Mouse (Mus musculus) intestine, embryonic 14.5 days (tissue): ENCODE measurements around the gene Lmod1. TPM values are rescaled to one million over a fixed set of nuclear protein-coding genes. Genes with fewer than 3 reads are reported as not detected.

Source experiments
- ATAC-seq: fragments of 200-750 bp; cut with Nextera tagmentation; replicated peaks from 2 replicates; pipeline ENCODE4 v1.8.0; 2017; ENCODE audit warnings: low read depth, moderate number of reproducible peaks, moderate TSS enrichment, moderate library complexity; ENCODE audit not compliant: low FRiP score, low TSS enrichment
- DNase-seq: peaks from one replicate; pipeline ENCODE4 v3.0.0-alpha.2; 2018; ENCODE audit warnings: low spot score
- H3K27ac ChIP-seq: fragments of 300-500 bp; sonication (generic); 2 replicates; pipeline ENCODE4 v1.5.1; 2014; ENCODE audit warnings: low read depth, mild to moderate bottlenecking, control low read depth
- H3K27me3 ChIP-seq: fragments of 300-500 bp; sonication (generic); replicated peaks from 2 replicates; pipeline ENCODE4 v1.6.1; 2014; ENCODE audit warnings: low read length, control low read depth; ENCODE audit not compliant: control insufficient read depth, insufficient read depth
- H3K36me3 ChIP-seq: fragments of 300-500 bp; sonication (generic); 2 replicates; pipeline ENCODE4 v1.6.1; 2014; ENCODE audit warnings: low read length, control low read depth; ENCODE audit not compliant: control insufficient read depth, insufficient read depth
- H3K4me1 ChIP-seq: fragments of 300-500 bp; sonication (generic); replicated peaks from 2 replicates; pipeline ENCODE4 v1.6.1; 2014; ENCODE audit warnings: low read length, control low read depth, mixed read lengths; ENCODE audit not compliant: control insufficient read depth, insufficient read depth
- H3K4me2 ChIP-seq: fragments of 300-500 bp; sonication (generic); 2 replicates; pipeline ENCODE4 v1.6.1; 2014; ENCODE audit warnings: low read length
- H3K4me3 ChIP-seq: fragments of 300-500 bp; sonication (generic); 2 replicates; pipeline ENCODE4 v1.5.1; 2014; ENCODE audit warnings: low read depth, low read length, control low read depth, mixed read lengths
- H3K9ac ChIP-seq: fragments of 300-500 bp; sonication (generic); 2 replicates; pipeline ENCODE4 v1.6.1; 2014; ENCODE audit warnings: mild to moderate bottlenecking, low read length
- H3K9me3 ChIP-seq: fragments of 300-500 bp; sonication (generic); 2 replicates; pipeline ENCODE4 v1.6.1; 2016; ENCODE audit warnings: low read length, control low read depth; ENCODE audit not compliant: control insufficient read depth
- WGBS: fragments of 180-500 bp; shearing (Covaris S2); extraction: QIAGEN DNeasy Blood & Tissue Kit; methylation state at CpG from one replicate; pipeline ENCODE4 v1.1.7; 2014; 5-methylcytosine and 5-hydroxymethylcytosine counted together
- polyA plus RNA-seq: library from polyadenylated mRNA; unstranded; fragments of >200 nt; fragmentation: Nextera tagmentation; extraction: Ambion mirVana; gene quantifications from 2 replicates; pipeline ENCODE4 v1.2.1, GENCODE M21; 2014

Lmod1 gene
- polyA plus RNA-seq, 1 experiment from 2014 or later: 10.1 TPM

DNA sequence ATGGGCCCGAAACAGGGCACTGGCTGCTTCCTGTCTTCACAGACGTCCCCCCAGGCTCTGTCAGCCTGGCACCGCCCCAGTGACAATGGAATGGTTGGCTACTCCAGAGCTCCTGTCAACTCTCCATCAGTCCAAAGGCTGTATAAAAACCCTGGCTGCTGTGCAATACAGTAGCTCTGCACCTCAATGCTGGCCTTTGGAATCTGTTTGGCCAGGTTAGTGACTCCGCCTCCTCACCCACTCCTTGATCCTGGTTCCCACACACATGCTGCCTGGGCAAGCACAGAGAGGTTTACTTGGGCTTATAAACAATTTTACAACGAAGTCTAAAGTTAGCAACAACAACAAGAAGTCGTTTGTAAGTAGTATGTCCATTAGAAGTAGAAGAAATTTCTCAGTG is 13.3 kb upstream of the Lmod1 start:
- H3K4me1 ChIP-seq: peaks cover 18% of the 10 kb centered on the region
- DNase-seq (no peak), ATAC-seq (no peak)
- peaks cover 35% of the 10 kb centered on the region for H3K36me3 ChIP-seq
- H3K9me3 ChIP-seq: no peaks in the 10 kb centered on the region
- H3K4me3 ChIP-seq: no peak overlapping the region
- H3K9ac ChIP-seq: no peak overlapping the region
- no peak overlapping the region for H3K4me2 ChIP-seq
- 67% methylated on average over 6 of the region's 6 CpGs for WGBS
- H3K27me3 ChIP-seq: no peaks in the 10 kb centered on the region
- H3K27ac ChIP-seq: no peak overlapping the region

DNA sequence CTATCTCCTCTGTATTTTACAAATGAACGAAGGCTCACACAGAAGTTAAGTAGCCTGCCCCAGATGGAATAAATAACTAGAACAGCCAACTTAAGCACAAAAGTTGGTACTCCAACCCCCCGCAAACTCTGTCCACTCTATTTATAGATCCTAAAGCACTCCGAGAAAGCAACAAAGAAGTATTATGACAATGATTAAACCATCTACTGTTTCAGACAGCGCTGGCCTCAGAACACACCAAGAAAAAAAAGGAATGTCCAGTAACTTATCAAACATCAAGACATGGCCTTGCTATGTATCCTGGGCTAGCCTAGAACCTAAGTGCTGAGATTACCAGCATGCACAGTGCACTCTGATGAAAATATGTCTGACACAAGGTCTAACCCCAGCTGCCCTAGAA is 12.4 kb upstream of the Lmod1 start:
- Histone ChIP-seq H3K27ac (no peak overlapping the region), H3K9me3 (no peaks in the 10 kb centered on the region), H3K4me3 (peak overlapping the region; percentile 99), H3K4me1 (peaks cover 18% of the 10 kb centered on the region), H3K27me3 (no peaks in the 10 kb centered on the region), H3K36me3 (peaks cover 27% of the 10 kb centered on the region), H3K4me2 (peak overlapping the region; percentile 94), H3K9ac (no peak overlapping the region; the same call in 1 of the 2 replicates)
- WGBS: 81% methylated on average over 4 of the region's 4 CpGs
- DNase-seq (no peak), ATAC-seq (no peak)

DNA sequence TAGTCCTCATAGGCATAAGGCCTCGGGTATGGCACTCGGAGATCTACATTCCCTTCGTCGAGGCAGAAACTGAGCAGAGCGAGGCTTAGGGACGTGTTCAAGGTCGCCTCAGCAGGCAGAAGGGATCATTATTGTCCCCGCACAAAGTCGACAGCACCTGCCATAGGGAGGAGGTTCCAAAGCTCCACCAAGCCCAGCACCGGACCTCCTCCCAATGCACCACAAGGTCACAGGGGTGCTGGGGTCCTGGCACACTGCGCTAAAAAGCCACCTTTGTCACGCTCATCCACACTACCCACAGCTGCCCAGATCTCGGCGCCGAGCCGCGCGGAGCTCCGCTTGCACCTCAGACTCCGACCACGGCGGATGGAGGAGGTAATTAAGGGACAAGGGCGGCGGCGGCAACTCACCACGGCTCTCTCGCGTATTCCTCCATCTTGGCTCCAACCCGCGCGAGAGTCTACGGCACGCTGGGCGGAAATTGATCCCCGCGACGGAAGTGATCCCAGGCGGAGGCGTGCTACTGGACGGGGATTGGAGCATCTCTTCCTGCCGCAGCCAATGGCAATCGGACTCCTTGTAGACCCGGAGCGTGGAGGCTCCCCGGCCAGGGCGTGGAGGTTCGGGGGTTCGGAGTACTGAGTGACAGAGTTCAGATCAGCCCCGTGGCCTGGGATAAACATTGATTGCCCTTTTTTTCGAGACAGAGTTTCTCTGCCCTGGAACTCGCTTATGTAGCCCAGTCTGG is 11.1 kb upstream of the Lmod1 start, which contains the start of gene Timm17a:
Gene Timm17a, minus strand, starts transcription at position 495 of the 748 bp plus-strand sequence.
- peak; percentile 92 for DNase-seq
- Histone ChIP-seq H3K27ac (peak within 1 kb of the TSS; percentile 85), H3K4me3 (peak within 1 kb of the TSS; percentile 99), H3K4me1 (peaks cover 18% of the 10 kb centered on the region), H3K4me2 (peak within 1 kb of the TSS; percentile 94), H3K36me3 (peaks cover 15% of the 10 kb centered on the region), H3K9ac (peak within 1 kb of the TSS; percentile 99), H3K9me3 (no peaks in the 10 kb centered on the region), H3K27me3 (no peaks in the 10 kb centered on the region)
- WGBS: under 1% methylated on average over 51 of the region's 51 CpGs
- peak; percentile 97 for ATAC-seq

DNA sequence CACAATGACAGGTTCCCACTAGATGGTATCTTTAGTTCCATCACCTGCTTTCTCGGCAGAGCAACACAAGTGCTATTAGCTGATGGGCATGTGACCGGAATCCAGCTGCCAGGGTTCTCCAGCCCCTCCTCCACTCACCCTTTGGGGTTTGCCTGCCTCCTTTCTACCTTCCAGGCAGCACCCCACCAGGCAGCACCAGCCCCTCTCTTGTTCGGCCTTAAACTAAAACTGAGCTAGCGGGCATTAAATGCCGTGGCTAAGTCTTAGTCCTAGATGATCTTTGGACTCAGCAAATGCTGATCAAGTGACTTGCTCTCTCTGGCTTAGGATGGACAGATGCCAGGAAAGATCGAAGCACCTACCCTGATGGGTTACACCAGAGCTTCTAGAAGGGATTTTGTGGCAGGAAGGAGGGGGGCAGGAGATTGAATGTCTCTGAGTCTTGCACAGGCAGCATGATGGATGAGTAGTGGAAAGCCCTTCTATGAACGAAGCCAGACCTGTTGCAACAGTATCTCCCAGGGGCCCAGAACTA is 1.2 kb upstream of the Lmod1 start:
- Histone ChIP-seq H3K4me2 (no peak overlapping the region; the same call in 1 of the 2 replicates), H3K4me3 (no peak overlapping the region), H3K27me3 (no peaks in the 10 kb centered on the region), H3K9me3 (no peaks in the 10 kb centered on the region), H3K27ac (peak overlapping the region; percentile 71; the same call in 1 of the 2 replicates), H3K4me1 (0 out of 2 replicates have a peak, but pooled peaks cover 3% of the 10 kb centered on the region), H3K9ac (no peak overlapping the region), H3K36me3 (no peaks in the 10 kb centered on the region)
- DNase-seq: no peak
- 73% methylated on average over 7 of the region's 7 CpGs for WGBS
- no peak for ATAC-seq

DNA sequence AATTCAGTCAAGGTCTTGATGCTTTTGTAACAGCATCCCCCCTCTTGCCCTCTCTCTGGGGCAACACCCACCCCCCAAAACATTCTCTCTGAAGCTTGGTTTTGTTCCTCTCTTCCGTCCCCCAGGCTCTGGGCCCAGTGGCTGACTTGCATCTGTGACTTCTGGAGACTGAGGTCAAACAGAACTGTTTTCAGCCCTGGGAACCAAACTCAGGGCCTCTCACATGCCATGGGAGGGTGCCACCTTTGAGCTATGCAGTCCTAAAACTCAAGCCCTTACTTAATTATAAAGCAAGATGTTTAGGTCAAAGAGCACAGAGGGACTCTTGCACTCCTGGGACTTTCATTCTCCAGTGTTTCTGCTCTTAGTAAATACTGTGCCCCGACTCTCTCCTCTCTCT is 1.3 kb downstream of the Lmod1 start:
- 77% methylated on average over 2 of the region's 2 CpGs for WGBS
- no peak for ATAC-seq
- H3K27me3 ChIP-seq: no peaks in the 10 kb centered on the region
- H3K9ac ChIP-seq: peak overlapping the region; percentile 52; the same call in 1 of the 2 replicates
- H3K9me3 ChIP-seq: no peaks in the 10 kb centered on the region
- H3K27ac ChIP-seq: no peak overlapping the region
- H3K36me3 ChIP-seq: no peaks in the 10 kb centered on the region
- H3K4me1 ChIP-seq: 0 out of 2 replicates have a peak, but pooled peaks cover 3% of the 10 kb centered on the region
- H3K4me3 ChIP-seq: peak overlapping the region; percentile 32
- no peak for DNase-seq
- peak overlapping the region; percentile 40 for H3K4me2 ChIP-seq

DNA sequence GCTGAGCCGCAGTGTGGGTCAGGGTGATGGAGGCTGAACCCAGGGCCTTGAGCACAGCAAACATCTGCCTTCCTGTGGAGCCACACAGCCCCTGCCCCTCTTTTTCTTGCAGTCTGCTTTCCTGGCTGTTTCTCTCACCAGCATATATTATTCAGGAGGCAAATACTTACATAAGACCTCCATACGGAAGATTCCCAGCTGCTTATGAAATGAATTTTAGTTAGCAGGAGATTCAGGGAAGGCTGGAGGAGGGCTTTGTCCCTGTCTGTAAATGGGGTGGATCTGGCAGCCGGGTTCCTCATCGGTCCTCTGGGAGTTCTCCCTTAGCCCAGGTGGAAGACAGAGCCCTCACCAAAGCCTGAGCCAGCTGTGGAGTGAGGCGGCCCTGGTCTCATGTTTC is 3.8 kb downstream of the Lmod1 start:
- Histone ChIP-seq H3K27ac (no peak overlapping the region), H3K4me2 (no peak overlapping the region), H3K4me3 (no peak overlapping the region), H3K9ac (no peak overlapping the region), H3K27me3 (no peaks in the 10 kb centered on the region), H3K4me1 (0 out of 2 replicates have a peak, but pooled peaks cover 3% of the 10 kb centered on the region), H3K36me3 (no peaks in the 10 kb centered on the region), H3K9me3 (no peaks in the 10 kb centered on the region)
- no peak for DNase-seq
- no peak for ATAC-seq
- WGBS: 51% methylated on average over 5 of the region's 5 CpGs

DNA sequence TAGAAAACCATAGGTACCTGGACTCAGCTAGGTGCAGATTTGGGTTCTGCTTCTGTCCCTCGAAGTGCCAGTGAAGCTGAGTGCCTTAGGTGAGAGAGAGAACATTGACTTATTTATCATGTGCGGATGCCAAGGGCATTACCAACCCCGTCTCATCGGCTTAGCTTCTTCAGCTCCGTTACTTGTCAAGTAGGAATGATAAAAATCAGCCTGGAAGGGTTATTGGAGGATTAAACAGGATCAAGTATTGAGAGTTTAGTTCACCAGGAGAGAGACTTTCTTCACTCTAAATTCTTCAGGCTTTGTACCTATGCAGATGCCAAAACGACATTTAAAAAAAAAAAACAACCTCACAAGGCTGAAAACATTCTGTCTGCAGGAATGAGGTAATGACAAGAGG is 6.0 kb downstream of the Lmod1 start:
- DNase-seq (no peak), ATAC-seq (no peak)
- H3K4me2 ChIP-seq: no peak overlapping the region
- H3K4me1 ChIP-seq: 0 out of 2 replicates have a peak, but pooled peaks cover 3% of the 10 kb centered on the region
- no peak overlapping the region for H3K4me3 ChIP-seq
- 58% methylated on average over 6 of the region's 6 CpGs for WGBS
- H3K9ac ChIP-seq: no peak overlapping the region
- H3K27me3 ChIP-seq: no peaks in the 10 kb centered on the region
- H3K27ac ChIP-seq: no peak overlapping the region
- no peaks in the 10 kb centered on the region for H3K36me3 ChIP-seq
- H3K9me3 ChIP-seq: no peaks in the 10 kb centered on the region

DNA sequence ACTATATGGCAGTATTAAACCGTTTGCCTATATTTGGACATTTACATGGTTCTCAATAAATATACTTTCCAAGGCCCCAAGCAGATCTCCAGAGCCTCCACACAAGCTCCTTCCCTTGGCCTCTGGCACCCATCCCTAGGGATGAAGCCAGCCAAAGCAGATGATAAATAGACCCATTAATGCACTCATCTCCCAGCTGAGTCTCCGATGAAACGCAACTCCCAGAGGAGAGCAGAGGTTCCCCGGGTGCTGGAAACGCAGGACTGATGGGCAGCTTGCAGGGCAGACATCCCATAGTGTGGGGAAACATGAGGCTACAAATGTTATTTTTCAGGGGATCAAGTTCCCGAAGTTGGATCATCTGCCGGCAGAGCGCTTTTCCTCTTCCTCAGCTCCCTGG is 17.3 kb downstream of the Lmod1 start:
- Histone ChIP-seq H3K27ac (no peak overlapping the region), H3K4me3 (no peak overlapping the region), H3K4me1 (no peaks in the 10 kb centered on the region), H3K27me3 (no peaks in the 10 kb centered on the region), H3K9me3 (no peaks in the 10 kb centered on the region), H3K36me3 (no peaks in the 10 kb centered on the region), H3K9ac (no peak overlapping the region), H3K4me2 (no peak overlapping the region)
- DNase-seq (no peak), ATAC-seq (no peak)
- WGBS: 46% methylated on average over 8 of the region's 8 CpGs
